Mouse (Mus musculus) spleen, adult 2 months (tissue): ENCODE results near the gene Tmem211.

ENCODE experiments used
- CTCF ChIP-seq: fragments of 200-500 bp; IDR thresholded peaks from 2 replicates; pipeline ENCODE4 v1.5.1; 2011; ENCODE audit warnings: mild to moderate bottlenecking, inconsistent platforms; ENCODE audit not compliant: insufficient read depth, insufficient read length, insufficient replicate concordance; ENCODE audit errors: extremely low read depth
- POLR2A ChIP-seq: fragments of 200-500 bp; IDR thresholded peaks from 2 replicates; pipeline ENCODE4 v1.6.1; 2011; ENCODE audit warnings: low read depth, low read length, inconsistent platforms

- TF ChIP-seq CTCF (no peak), POLR2A (no peak)
Measured at GRCm38 (mm10) chr5:113219876-113220275, 6.8 kb upstream of the Tmem211 start.
